Mouse (Mus musculus): ENCODE measurements around the gene A930033H14Rik.

DNA sequence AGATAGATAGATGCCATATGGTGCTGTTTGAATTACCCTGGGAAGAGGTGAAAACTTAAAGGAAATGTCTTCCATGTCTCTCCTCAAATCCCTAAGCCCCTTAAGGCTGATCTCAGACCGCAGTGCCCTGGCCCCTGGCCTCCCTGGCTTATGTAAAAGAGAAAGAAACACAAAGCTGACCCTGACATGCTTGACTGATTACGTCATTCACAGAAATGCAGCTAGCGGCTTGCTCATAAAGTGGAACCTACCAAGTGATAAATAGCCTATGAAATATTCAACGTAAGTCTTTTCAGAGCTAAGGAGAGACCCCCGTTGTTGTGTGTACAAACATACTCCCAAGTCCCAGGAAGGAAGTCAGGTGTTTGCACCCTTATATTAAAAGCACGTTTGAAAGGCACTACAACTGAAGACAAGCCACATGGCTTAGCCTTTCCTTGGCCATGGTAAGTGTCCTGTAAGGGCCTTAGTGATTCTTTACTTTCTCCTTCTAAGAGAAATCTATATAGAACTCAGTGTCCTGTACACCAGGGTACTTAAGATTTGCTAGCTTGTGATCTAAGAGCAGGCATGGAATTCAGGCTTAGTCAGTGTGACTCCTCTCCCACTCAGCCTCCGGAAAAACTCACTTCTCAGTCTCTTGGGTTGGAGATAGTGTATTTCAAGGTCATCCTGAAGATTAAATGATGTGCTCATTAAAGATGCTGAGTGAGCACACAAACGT is 8.1 kb downstream of the A930033H14Rik start:
- TF ChIP-seq CTCF (IDR thresholded peaks at IDR 0.05; ENCODE audit: extremely low read depth, insufficient read length, insufficient replicate concordance, low read depth, low read length) = no peak
- TF ChIP-seq POLR2A (IDR thresholded peaks at IDR 0.05; ENCODE audit: low read depth, low read length) = no peak

Data from small intestine, adult 2 months (tissue).